Mouse (Mus musculus): ENCODE measurements around the gene Ccdc65. TPM values are rescaled to one million over a fixed set of nuclear protein-coding genes. Genes with fewer than 3 reads are reported as not detected.

The Ccdc65 gene
- total RNA-seq, 1 experiment, result 0.76 TPM

GRCm38 (mm10) chr15:98762670-98763529 lies 54.9 kb downstream of the Ccdc65 start, which contains the start of gene Arf3:
Gene Arf3, minus strand, starts transcription at chr15:98763214.
- Histone ChIP-seq H3K4me3 (ENCODE audit: insufficient read depth in 1 of 2, low read depth in 1 of 2, low read length in 2 of 2, poor library complexity in 1 of 2, severe bottlenecking in 1 of 2) (peak within 1 kb of the TSS; percentile 69 to 99), H3K27ac (ENCODE audit: insufficient read depth, low read depth, low read length, poor library complexity, severe bottlenecking) (peak within 1 kb of the TSS; percentile 64), H3K9me3 (ENCODE audit: control insufficient read depth, insufficient read depth, low read depth, low read length) (no peaks in the 10 kb centered on the region), H3K9ac (ENCODE audit: insufficient read depth, low read depth, low read length, poor library complexity, severe bottlenecking) (peak within 1 kb of the TSS; percentile 97), H3K4me1 (ENCODE audit: control insufficient read depth in 2 of 2, insufficient read depth in 2 of 2, low read length in 2 of 2, poor library complexity in 1 of 2) (peaks cover 2 to 3% of the 10 kb centered on the region in 2 experiments; a peak in 2 of 4 replicates), H3K36me3 (ENCODE audit: control insufficient read depth, insufficient read depth, low read length, poor library complexity, severe bottlenecking) (peaks cover 2% of the 10 kb centered on the region)
- no peak for TF ChIP-seq HCFC1 (IDR thresholded peaks at IDR 0.05; ENCODE audit: borderline replicate concordance, insufficient read depth, low read length)
- TF ChIP-seq CHD2 (IDR thresholded peaks at IDR 0.05; ENCODE audit: low read depth, low read length), result peak; percentile 99
- DNase-seq (ENCODE audit: low read depth, low spot score), result peak; percentile 88
- in situ Hi-C loops (cut with MboI; ENCODE audit: low sequenced_read_pairs in 2 of 2, unreplicated experiment in 2 of 2), result no loop called here

DNA sequence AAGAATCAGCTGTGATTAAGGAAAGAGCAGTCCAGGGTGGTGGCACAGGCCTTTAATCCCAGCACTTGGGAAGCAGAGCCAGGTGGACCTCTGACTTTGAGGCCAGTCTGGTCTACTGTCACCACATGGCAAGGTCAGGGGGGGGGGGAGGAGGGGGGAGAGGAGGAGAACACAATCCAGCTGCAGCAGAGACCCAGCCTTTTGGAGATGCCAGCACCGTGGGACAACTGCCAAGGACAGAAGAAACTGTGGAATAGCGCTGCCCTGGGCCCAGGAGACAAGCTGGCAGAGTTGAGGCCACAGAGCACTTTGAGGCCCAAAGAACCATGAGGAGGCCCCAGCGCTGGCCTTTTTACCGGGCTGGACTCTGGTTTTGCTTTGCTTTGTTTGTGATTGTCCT lies 57.9 kb downstream of the Ccdc65 start:
- H3K9me3 ChIP-seq (ENCODE audit: control insufficient read depth, insufficient read depth, low read depth, low read length), result no peaks in the 10 kb centered on the region
- TF ChIP-seq CHD2 (IDR thresholded peaks at IDR 0.05; ENCODE audit: low read depth, low read length), result no peak
- no peak for TF ChIP-seq ZC3H11A (IDR thresholded peaks at IDR 0.05; ENCODE audit: borderline replicate concordance, low read depth, low read length)
- in situ Hi-C loops (cut with MboI; ENCODE audit: low sequenced_read_pairs in 2 of 2, unreplicated experiment in 2 of 2), result no loop called here

GRCm38 (mm10) chr15:98768259-98768658 lies 60.3 kb downstream of the Ccdc65 start:
- peaks cover 0 to 7% of the 10 kb centered on the region in 2 experiments; a peak in 2 of 4 replicates for H3K4me1 ChIP-seq (ENCODE audit: control insufficient read depth in 2 of 2, insufficient read depth in 2 of 2, low read length in 2 of 2, poor library complexity in 1 of 2)
- in situ Hi-C loops (cut with MboI; ENCODE audit: low sequenced_read_pairs in 2 of 2, unreplicated experiment in 2 of 2), result no loop called here
- H3K4me3 ChIP-seq (ENCODE audit: insufficient read depth in 1 of 2, low read depth in 1 of 2, low read length in 2 of 2, poor library complexity in 1 of 2, severe bottlenecking in 1 of 2), result no peak overlapping the region
- H3K9ac ChIP-seq (ENCODE audit: insufficient read depth, low read depth, low read length, poor library complexity, severe bottlenecking), result no peak overlapping the region
- TF ChIP-seq HCFC1 (IDR thresholded peaks at IDR 0.05; ENCODE audit: borderline replicate concordance, insufficient read depth, low read length) (no peak), ZC3H11A (IDR thresholded peaks at IDR 0.05; ENCODE audit: borderline replicate concordance, low read depth, low read length) (no peak), ZNF384 (IDR thresholded peaks at IDR 0.05; ENCODE audit: low read depth, low read length) (no peak), CHD2 (IDR thresholded peaks at IDR 0.05; ENCODE audit: low read depth, low read length) (no peak), MAFK (IDR thresholded peaks at IDR 0.05; ENCODE audit: insufficient read depth, low read depth, low read length) (no peak)
- no peaks in the 10 kb centered on the region for H3K36me3 ChIP-seq (ENCODE audit: control insufficient read depth, insufficient read depth, low read length, poor library complexity, severe bottlenecking)
- H3K9me3 ChIP-seq (ENCODE audit: control insufficient read depth, insufficient read depth, low read depth, low read length), result no peaks in the 10 kb centered on the region
- DNase-seq (ENCODE audit: low read depth, low spot score), result no peak
- H3K27ac ChIP-seq (ENCODE audit: insufficient read depth, low read depth, low read length, poor library complexity, severe bottlenecking), result no peak overlapping the region

More for the DNA sequence above, 57.9 kb downstream of the Ccdc65 start:
- DNase-seq (ENCODE audit: low read depth, low spot score), result no peak
- peaks cover 2 to 3% of the 10 kb centered on the region in 2 experiments; a peak in 2 of 4 replicates for H3K4me1 ChIP-seq (ENCODE audit: control insufficient read depth in 2 of 2, insufficient read depth in 2 of 2, low read length in 2 of 2, poor library complexity in 1 of 2)
- no peak overlapping the region for H3K9ac ChIP-seq (ENCODE audit: insufficient read depth, low read depth, low read length, poor library complexity, severe bottlenecking)
- H3K27ac ChIP-seq (ENCODE audit: insufficient read depth, low read depth, low read length, poor library complexity, severe bottlenecking), result no peak overlapping the region
- H3K4me3 ChIP-seq (ENCODE audit: insufficient read depth in 1 of 2, low read depth in 1 of 2, low read length in 2 of 2, poor library complexity in 1 of 2, severe bottlenecking in 1 of 2), result no peak overlapping the region
- no peaks in the 10 kb centered on the region; the same call in 1 of the 2 replicates for H3K36me3 ChIP-seq (ENCODE audit: control insufficient read depth, insufficient read depth, low read length, poor library complexity, severe bottlenecking)

- in situ Hi-C loops (cut with MboI; ENCODE audit: low sequenced_read_pairs in 2 of 2, unreplicated experiment in 2 of 2), result no loop called here
- Histone ChIP-seq H3K4me3 (ENCODE audit: insufficient read depth in 1 of 2, low read depth in 1 of 2, low read length in 2 of 2, poor library complexity in 1 of 2, severe bottlenecking in 1 of 2) (peak overlapping the region; percentile 26 to 33; a peak in 3 of 4 replicates), H3K36me3 (ENCODE audit: control insufficient read depth, insufficient read depth, low read length, poor library complexity, severe bottlenecking) (no peaks in the 10 kb centered on the region), H3K9me3 (ENCODE audit: control insufficient read depth, insufficient read depth, low read depth, low read length) (no peaks in the 10 kb centered on the region), H3K27ac (ENCODE audit: insufficient read depth, low read depth, low read length, poor library complexity, severe bottlenecking) (no peak overlapping the region), H3K4me1 (ENCODE audit: control insufficient read depth in 2 of 2, insufficient read depth in 2 of 2, low read length in 2 of 2, poor library complexity in 1 of 2) (peaks cover 0 to 12% of the 10 kb centered on the region in 2 experiments; a peak in 2 of 4 replicates), H3K9ac (ENCODE audit: insufficient read depth, low read depth, low read length, poor library complexity, severe bottlenecking) (no peak overlapping the region)
- DNase-seq (ENCODE audit: low read depth, low spot score), result no peak
- no peak for TF ChIP-seq ZC3H11A (IDR thresholded peaks at IDR 0.05; ENCODE audit: borderline replicate concordance, low read depth, low read length)
- TF ChIP-seq CHD2 (IDR thresholded peaks at IDR 0.05; ENCODE audit: low read depth, low read length), result no peak
- no peak for TF ChIP-seq ZNF384 (IDR thresholded peaks at IDR 0.05; ENCODE audit: low read depth, low read length)
- no peak for TF ChIP-seq HCFC1 (IDR thresholded peaks at IDR 0.05; ENCODE audit: borderline replicate concordance, insufficient read depth, low read length)
- no peak for TF ChIP-seq MAFK (IDR thresholded peaks at IDR 0.05; ENCODE audit: insufficient read depth, low read depth, low read length)
Measured at GRCm38 (mm10) chr15:98771813-98772425, 63.9 kb downstream of the Ccdc65 start.
